Mouse (Mus musculus): ENCODE measurements around the gene Gm43738. TPM values are rescaled to one million over a fixed set of nuclear protein-coding genes. Genes with fewer than 3 reads are reported as not detected.

Gm43738 gene
- total RNA-seq, 2 experiments from 2014 or later, result not detected

DNA sequence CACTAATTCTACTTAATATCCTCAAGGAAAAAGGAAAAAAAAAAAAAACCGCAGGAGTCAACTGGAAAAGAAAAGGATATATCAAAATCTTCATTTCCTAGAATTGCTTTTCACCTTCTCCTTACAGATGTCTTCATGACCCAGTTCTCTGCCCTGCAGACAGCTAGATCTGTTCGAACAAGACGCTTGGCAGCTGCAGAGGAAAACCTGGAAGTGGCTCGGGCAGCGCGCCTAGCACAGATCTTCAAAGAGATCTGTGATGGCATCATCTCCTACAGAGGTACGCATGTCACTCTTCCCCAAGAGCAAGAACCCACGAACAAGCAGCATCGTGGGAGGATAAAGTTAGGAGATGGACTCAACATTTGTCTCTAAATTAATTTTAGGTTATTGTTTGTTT, 42.5 kb downstream of the Gm43738 start:
- no peak for ATAC-seq (replicated peaks; ENCODE audit: poor library complexity)

DNA sequence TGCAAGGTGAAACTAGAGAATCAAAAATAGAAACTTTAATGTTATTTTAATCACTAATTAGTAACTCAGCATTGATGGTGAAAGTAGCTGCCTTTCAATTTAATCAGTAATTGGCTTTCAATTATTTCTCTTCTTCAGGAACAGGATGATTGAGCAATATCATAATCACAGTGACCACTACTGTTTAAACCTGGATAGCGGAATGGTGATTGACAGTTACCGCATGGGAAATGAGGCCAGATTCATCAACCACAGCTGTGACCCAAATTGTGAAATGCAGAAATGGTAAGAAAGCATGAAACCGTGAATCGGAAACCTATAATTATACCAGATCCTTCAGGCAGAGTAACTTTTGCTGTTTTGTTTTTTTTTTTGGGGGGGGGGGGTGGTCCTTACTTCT, 57.5 kb downstream of the Gm43738 start:
- peak; percentile 37; the same call in 1 of the 2 replicates for ATAC-seq (replicated peaks; ENCODE audit: poor library complexity)

Other genes starting within 250 kb of the Gm43738 start
- 14.1 and 14.5 TPM in 2 replicates for gene Msto1, start 187.1 kb downstream of the Gm43738 start, total RNA-seq (2015)
- 27.6 and 31.0 TPM in 2 replicates for gene Msto1, start 187.1 kb downstream of the Gm43738 start, total RNA-seq (2017)
- 29.1 and 39.3 TPM in 2 replicates for gene Ash1l, start 150.5 kb downstream of the Gm43738 start, total RNA-seq (2015)
- gene Ash1l, start 150.5 kb downstream of the Gm43738 start, total RNA-seq (2017), result 16.8 and 20.8 TPM in 2 replicates
- 109 and 126 TPM in 2 replicates for gene Dap3, start 149.9 kb downstream of the Gm43738 start, total RNA-seq (2015)
- 62.3 and 87.2 TPM in 2 replicates for gene Dap3, start 149.9 kb downstream of the Gm43738 start, total RNA-seq (2017)
- gene Rusc1, start 7.8 kb downstream of the Gm43738 start, total RNA-seq (2015), result 21.6 and 23.4 TPM in 2 replicates
- 16.4 and 18.2 TPM in 2 replicates for gene Rusc1, start 7.8 kb downstream of the Gm43738 start, total RNA-seq (2017)
- gene Fdps, start 860 bp upstream of the Gm43738 start, total RNA-seq (2015), result 99.4 and 118 TPM in 2 replicates
- gene Fdps, start 860 bp upstream of the Gm43738 start, total RNA-seq (2017), result 238 and 251 TPM in 2 replicates
- gene Pklr, start 35.0 kb upstream of the Gm43738 start, total RNA-seq (2015), result 8.0 and 12.1 TPM in 2 replicates
- gene Pklr, start 35.0 kb upstream of the Gm43738 start, total RNA-seq (2017), result 9.6 and 16.7 TPM in 2 replicates
- gene Hcn3, start 59.1 kb upstream of the Gm43738 start, total RNA-seq (2015), result 0.24 and 0.42 TPM in 2 replicates
- 0.27 and 0.67 TPM in 2 replicates for gene Hcn3, start 59.1 kb upstream of the Gm43738 start, total RNA-seq (2017)
- 51.1 and 53.8 TPM in 2 replicates for gene Clk2, start 63.7 kb upstream of the Gm43738 start, total RNA-seq (2015)
- 69.3 and 75.9 TPM in 2 replicates for gene Clk2, start 63.7 kb upstream of the Gm43738 start, total RNA-seq (2017)
- gene Scamp3, start 76.4 kb upstream of the Gm43738 start, total RNA-seq (2015), result 92.5 and 93.9 TPM in 2 replicates
- gene Scamp3, start 76.4 kb upstream of the Gm43738 start, total RNA-seq (2017), result 33.4 and 37.2 TPM in 2 replicates
- 14.3 and 18.0 TPM in 2 replicates for gene Fam189b, start 82.0 kb upstream of the Gm43738 start, total RNA-seq (2015)
- gene Fam189b, start 82.0 kb upstream of the Gm43738 start, total RNA-seq (2017), result 2.3 and 5.2 TPM in 2 replicates
- gene Gba, start 101.8 kb upstream of the Gm43738 start, total RNA-seq (2015), result 52.8 and 60.0 TPM in 2 replicates
- gene Gba, start 101.8 kb upstream of the Gm43738 start, total RNA-seq (2017), result 51.4 and 55.8 TPM in 2 replicates
- not detected in 2 replicates for gene Thbs3, start 114.1 kb upstream of the Gm43738 start, total RNA-seq (2015)
- 0.42 TPM in 1 of 2 replicates, not detected in the other for gene Thbs3, start 114.1 kb upstream of the Gm43738 start, total RNA-seq (2017)
- 70.4 and 95.6 TPM in 2 replicates for gene Mtx1, start 126.0 kb upstream of the Gm43738 start, total RNA-seq (2015)
- 66.1 and 95.2 TPM in 2 replicates for gene Mtx1, start 126.0 kb upstream of the Gm43738 start, total RNA-seq (2017)
- gene Muc1, start 128.0 kb upstream of the Gm43738 start, total RNA-seq (2015), result 0.44 TPM in 1 of 2 replicates, not detected in the other
- gene Muc1, start 128.0 kb upstream of the Gm43738 start, total RNA-seq (2017), result not detected in 2 replicates
- gene Krtcap2, start 144.9 kb upstream of the Gm43738 start, total RNA-seq (2015), result 284 and 290 TPM in 2 replicates
- 294 and 304 TPM in 2 replicates for gene Krtcap2, start 144.9 kb upstream of the Gm43738 start, total RNA-seq (2017)
- gene Trim46, start 145.2 kb upstream of the Gm43738 start, total RNA-seq (2015), result 1.2 and 1.5 TPM in 2 replicates
- gene Trim46, start 145.2 kb upstream of the Gm43738 start, total RNA-seq (2017), result 0.12 and 0.91 TPM in 2 replicates
- 84.4 and 101 TPM in 2 replicates for gene Dpm3, start 158.3 kb upstream of the Gm43738 start, total RNA-seq (2015)
- gene Dpm3, start 158.3 kb upstream of the Gm43738 start, total RNA-seq (2017), result 80.4 and 135 TPM in 2 replicates
- 70.1 and 72.0 TPM in 2 replicates for gene Slc50a1, start 169.5 kb upstream of the Gm43738 start, total RNA-seq (2015)
- gene Slc50a1, start 169.5 kb upstream of the Gm43738 start, total RNA-seq (2017), result 49.4 and 65.0 TPM in 2 replicates
- 0.62 TPM in 1 of 2 replicates, not detected in the other for gene Efna1, start 180.0 kb upstream of the Gm43738 start, total RNA-seq (2015)
- gene Efna1, start 180.0 kb upstream of the Gm43738 start, total RNA-seq (2017), result 0.17 TPM in 1 of 2 replicates, not detected in the other
- gene Efna3, start 221.9 kb upstream of the Gm43738 start, total RNA-seq (2015), result not detected in 2 replicates
- gene Efna3, start 221.9 kb upstream of the Gm43738 start, total RNA-seq (2017), result not detected in 2 replicates
- gene Efna4, start 236.9 kb upstream of the Gm43738 start, total RNA-seq (2015), result 0.17 and 0.64 TPM in 2 replicates
- gene Efna4, start 236.9 kb upstream of the Gm43738 start, total RNA-seq (2017), result 0.27 TPM in 1 of 2 replicates, not detected in the other
- gene Adam15, start 248.9 kb upstream of the Gm43738 start, total RNA-seq (2015), result 35.8 and 53.0 TPM in 2 replicates
- 38.7 and 49.8 TPM in 2 replicates for gene Adam15, start 248.9 kb upstream of the Gm43738 start, total RNA-seq (2017)

Measured in megakaryocyte progenitor cell, adult 5-6 weeks (primary cell).